Mouse (Mus musculus): ENCODE results near the gene Fmnl2. TPM values are rescaled to one million over a fixed set of nuclear protein-coding genes. Genes with fewer than 3 reads are reported as not detected.

Fmnl2 gene
- polyA plus RNA-seq, 1 experiment from 2014 or later, result 0.89 TPM

DNA sequence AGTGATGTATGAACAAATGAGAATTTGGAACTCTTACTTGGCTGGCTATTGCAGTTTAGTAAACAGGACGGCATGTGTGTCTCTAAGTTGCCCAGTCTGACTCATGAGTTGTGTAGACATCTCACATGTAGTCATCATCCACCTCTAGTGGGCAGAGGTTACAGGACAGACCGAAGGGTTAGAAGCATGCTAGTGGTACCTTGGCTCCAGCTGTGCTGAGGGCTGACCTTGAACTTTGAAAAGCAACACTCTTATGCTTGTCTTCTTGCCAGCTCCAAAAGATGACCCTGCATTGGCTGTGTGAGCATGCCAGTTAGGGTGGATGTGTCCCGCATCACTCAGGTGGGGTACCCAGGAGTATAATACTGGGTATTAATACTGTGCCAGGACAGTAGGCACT lies 142.8 kb downstream of the Fmnl2 start:
- 68% methylated on average over 3 of the region's 3 CpGs for WGBS (ENCODE audit: insufficient replicate concordance)
- Histone ChIP-seq H3K4me1 (ENCODE audit: insufficient read depth) (no peaks in the 10 kb centered on the region), H3K27me3 (ENCODE audit: insufficient read depth, low read length) (no peaks in the 10 kb centered on the region), H3K4me2 (ENCODE audit: low read depth, low read length) (no peak overlapping the region), H3K4me3 (ENCODE audit: low read depth, low read length) (no peak overlapping the region), H3K9me3 (ENCODE audit: low read length) (no peaks in the 10 kb centered on the region), H3K36me3 (replicated peaks; ENCODE audit: insufficient read depth, low read length) (no peaks in the 10 kb centered on the region), H3K9ac (replicated peaks) (no peak overlapping the region), H3K27ac (ENCODE audit: low read depth) (no peak overlapping the region)
- no peak for DNase-seq
- no peak for ATAC-seq
- TF ChIP-seq CTCF (IDR thresholded peaks at IDR 0.05; ENCODE audit: low read depth) (no peak), EP300 (IDR thresholded peaks at IDR 0.05; ENCODE audit: low read depth) (no peak)

DNA sequence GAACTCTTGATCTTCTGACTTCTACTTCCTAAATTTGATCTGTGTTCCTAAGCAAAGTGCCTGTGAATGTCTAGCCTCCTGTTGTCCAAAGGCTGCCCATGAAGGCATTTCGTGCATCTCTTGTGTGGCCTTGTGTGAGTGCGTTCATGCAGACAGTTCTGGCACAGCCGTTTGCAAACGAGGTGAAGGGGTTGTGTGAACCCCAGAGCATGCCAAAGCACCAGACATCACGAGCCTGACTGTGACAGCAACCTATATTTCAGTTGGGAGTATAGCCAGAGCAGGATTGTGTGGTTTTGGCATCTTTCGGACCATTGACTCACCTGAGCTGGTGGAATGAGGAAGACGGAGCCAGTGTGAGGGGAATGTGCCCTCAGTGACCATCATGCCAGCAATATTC lies 148.5 kb downstream of the Fmnl2 start:
- H3K9ac ChIP-seq (replicated peaks), result no peak overlapping the region
- H3K4me3 ChIP-seq (ENCODE audit: low read depth, low read length), result no peak overlapping the region
- no peaks in the 10 kb centered on the region for H3K4me1 ChIP-seq (ENCODE audit: insufficient read depth)
- 80% methylated on average over 7 of the region's 7 CpGs for WGBS (ENCODE audit: insufficient replicate concordance)
- H3K36me3 ChIP-seq (replicated peaks; ENCODE audit: insufficient read depth, low read length), result no peaks in the 10 kb centered on the region
- ATAC-seq (no peak), DNase-seq (no peak)
- TF ChIP-seq CTCF (IDR thresholded peaks at IDR 0.05; ENCODE audit: low read depth) (no peak), EP300 (IDR thresholded peaks at IDR 0.05; ENCODE audit: low read depth) (no peak)
- no peaks in the 10 kb centered on the region for H3K27me3 ChIP-seq (ENCODE audit: insufficient read depth, low read length)
- H3K9me3 ChIP-seq (ENCODE audit: low read length), result no peaks in the 10 kb centered on the region
- H3K4me2 ChIP-seq (ENCODE audit: low read depth, low read length), result no peak overlapping the region
- no peak overlapping the region for H3K27ac ChIP-seq (ENCODE audit: low read depth)

DNA sequence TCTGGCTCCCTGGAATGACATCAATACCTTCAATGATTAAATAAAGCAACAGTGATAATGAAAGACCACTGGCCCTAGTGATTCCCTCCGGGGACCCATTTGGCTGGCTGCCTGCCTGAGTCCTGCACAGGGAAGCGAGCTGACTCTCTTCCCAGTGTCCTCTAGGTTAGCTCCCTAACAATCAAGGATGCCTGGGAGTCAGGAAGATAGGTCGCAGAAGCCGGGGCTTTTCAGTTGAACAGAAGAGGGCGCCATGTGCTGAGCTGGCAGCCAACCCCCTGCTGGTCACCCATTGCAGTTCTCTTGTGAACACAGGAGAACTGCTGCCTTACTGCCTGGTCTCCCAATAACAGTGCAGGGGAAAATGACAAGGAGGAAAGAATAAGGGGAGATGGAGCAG lies 149.5 kb downstream of the Fmnl2 start:
- H3K9ac ChIP-seq (replicated peaks), result no peak overlapping the region

DNA sequence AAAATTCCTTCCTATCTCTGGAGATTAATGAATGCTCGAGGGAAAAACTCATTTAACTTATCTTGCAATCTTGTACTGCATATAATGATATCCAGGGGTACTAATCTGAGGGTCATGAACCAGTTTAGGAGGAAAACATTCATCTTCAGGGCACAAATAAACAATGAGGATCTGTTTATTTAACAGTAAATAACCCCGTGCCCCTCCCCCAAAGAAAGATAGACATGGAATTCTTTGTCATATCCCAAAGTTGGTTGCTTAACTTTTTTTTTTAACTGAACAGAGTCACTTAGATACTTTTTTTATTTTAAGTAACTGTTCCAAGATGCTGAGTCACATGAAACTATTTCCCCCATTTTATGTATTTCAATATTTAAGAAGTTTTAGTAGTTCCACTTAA lies 155.4 kb downstream of the Fmnl2 start:
- TF ChIP-seq EP300 (IDR thresholded peaks at IDR 0.05; ENCODE audit: low read depth), result no peak
- no peak for TF ChIP-seq CTCF (IDR thresholded peaks at IDR 0.05; ENCODE audit: low read depth)
- Histone ChIP-seq H3K4me1 (ENCODE audit: insufficient read depth) (no peaks in the 10 kb centered on the region), H3K4me2 (ENCODE audit: low read depth, low read length) (no peak overlapping the region), H3K27me3 (ENCODE audit: insufficient read depth, low read length) (no peaks in the 10 kb centered on the region), H3K36me3 (replicated peaks; ENCODE audit: insufficient read depth, low read length) (no peaks in the 10 kb centered on the region), H3K4me3 (ENCODE audit: low read depth, low read length) (no peak overlapping the region), H3K9ac (replicated peaks) (no peak overlapping the region), H3K9me3 (ENCODE audit: low read length) (no peaks in the 10 kb centered on the region), H3K27ac (ENCODE audit: low read depth) (no peak overlapping the region)
- ATAC-seq, result no peak
- no peak for DNase-seq
- 51% methylated on average over 2 of the region's 2 CpGs for whole genome bisulfite sequencing (ENCODE audit: insufficient replicate concordance)

More for the DNA sequence above, 149.5 kb downstream of the Fmnl2 start:
- Histone ChIP-seq H3K4me3 (ENCODE audit: low read depth, low read length) (no peak overlapping the region), H3K27ac (ENCODE audit: low read depth) (no peak overlapping the region), H3K4me1 (ENCODE audit: insufficient read depth) (no peaks in the 10 kb centered on the region), H3K9me3 (ENCODE audit: low read length) (no peaks in the 10 kb centered on the region), H3K4me2 (ENCODE audit: low read depth, low read length) (no peak overlapping the region), H3K27me3 (ENCODE audit: insufficient read depth, low read length) (no peaks in the 10 kb centered on the region), H3K36me3 (replicated peaks; ENCODE audit: insufficient read depth, low read length) (no peaks in the 10 kb centered on the region)
- 23% methylated on average over 5 of the region's 5 CpGs for WGBS (ENCODE audit: insufficient replicate concordance)
- ATAC-seq (no peak), DNase-seq (peak; percentile 61)
- no peak for TF ChIP-seq EP300 (IDR thresholded peaks at IDR 0.05; ENCODE audit: low read depth)
- peak; percentile 79 for TF ChIP-seq CTCF (IDR thresholded peaks at IDR 0.05; ENCODE audit: low read depth)

DNA sequence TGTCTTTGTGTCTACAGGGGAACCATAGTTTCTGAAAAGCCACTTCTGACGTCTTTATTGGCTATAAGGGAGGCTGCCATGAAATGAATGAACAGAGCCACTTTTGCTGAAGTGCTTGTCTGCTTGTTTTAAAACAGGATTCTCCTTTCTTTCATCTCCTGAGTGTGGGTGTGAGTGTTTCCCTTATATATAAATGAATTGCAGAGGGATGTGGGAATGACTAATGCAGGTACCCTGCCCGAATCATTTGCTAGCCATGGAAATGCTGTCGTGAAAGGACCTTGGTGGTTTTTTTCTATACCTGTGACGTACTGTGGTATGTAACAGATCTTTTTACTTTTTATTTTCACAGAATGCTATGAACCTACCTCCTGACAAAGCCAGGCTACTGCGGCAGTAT lies 156.8 kb downstream of the Fmnl2 start:
- Histone ChIP-seq H3K36me3 (replicated peaks; ENCODE audit: insufficient read depth, low read length) (no peaks in the 10 kb centered on the region), H3K4me2 (ENCODE audit: low read depth, low read length) (no peak overlapping the region), H3K9me3 (ENCODE audit: low read length) (no peaks in the 10 kb centered on the region), H3K27me3 (ENCODE audit: insufficient read depth, low read length) (no peaks in the 10 kb centered on the region), H3K4me3 (ENCODE audit: low read depth, low read length) (no peak overlapping the region), H3K4me1 (ENCODE audit: insufficient read depth) (no peaks in the 10 kb centered on the region), H3K9ac (replicated peaks) (no peak overlapping the region), H3K27ac (ENCODE audit: low read depth) (no peak overlapping the region)
- WGBS (ENCODE audit: insufficient replicate concordance), result 79% methylated on average over 5 of the region's 5 CpGs
- no peak for DNase-seq
- ATAC-seq, result no peak
- no peak for TF ChIP-seq EP300 (IDR thresholded peaks at IDR 0.05; ENCODE audit: low read depth)
- no peak for TF ChIP-seq CTCF (IDR thresholded peaks at IDR 0.05; ENCODE audit: low read depth)

DNA sequence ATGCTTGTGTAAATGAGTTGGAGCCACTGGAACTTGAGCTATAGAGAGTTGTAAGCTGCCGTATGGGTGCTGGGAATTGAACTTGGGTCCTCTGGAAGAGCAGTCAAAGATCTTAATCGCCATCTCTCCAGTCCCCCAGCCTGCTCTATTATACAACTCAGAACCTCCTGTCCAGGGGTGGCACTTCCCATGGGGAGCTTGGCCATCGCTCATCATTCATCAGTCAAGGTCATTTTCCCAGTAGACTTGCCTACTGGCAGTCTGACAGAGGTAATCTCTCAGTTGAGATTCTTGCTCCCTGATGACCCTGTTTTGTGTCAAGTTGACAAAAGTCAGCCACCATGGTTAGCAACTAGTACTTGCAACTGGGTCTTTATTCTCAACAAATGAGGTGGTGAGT lies 165.3 kb downstream of the Fmnl2 start:
- no peaks in the 10 kb centered on the region for H3K9me3 ChIP-seq (ENCODE audit: low read length)
- no peak overlapping the region for H3K4me2 ChIP-seq (ENCODE audit: low read depth, low read length)
- H3K4me1 ChIP-seq (ENCODE audit: insufficient read depth), result no peaks in the 10 kb centered on the region
- no peak for DNase-seq
- 79% methylated on average over 3 of the region's 3 CpGs for WGBS (ENCODE audit: insufficient replicate concordance)
- no peak overlapping the region for H3K27ac ChIP-seq (ENCODE audit: low read depth)
- no peaks in the 10 kb centered on the region for H3K36me3 ChIP-seq (replicated peaks; ENCODE audit: insufficient read depth, low read length)
- H3K4me3 ChIP-seq (ENCODE audit: low read depth, low read length), result no peak overlapping the region
- TF ChIP-seq EP300 (IDR thresholded peaks at IDR 0.05; ENCODE audit: low read depth), result no peak
- TF ChIP-seq CTCF (IDR thresholded peaks at IDR 0.05; ENCODE audit: low read depth), result no peak
- H3K27me3 ChIP-seq (ENCODE audit: insufficient read depth, low read length), result no peaks in the 10 kb centered on the region
- no peak for ATAC-seq
- H3K9ac ChIP-seq (replicated peaks), result no peak overlapping the region

Measured in liver, postnatal 0 days (tissue).